Mouse (Mus musculus): ENCODE measurements at regions not wholly inside any gene's neighbourhood (a gene's known extent, or its start where the extent isn't known, plus 50 kb on each side); places are given as distances from the start of the nearest gene placed in this dataset.

- DNase-seq (ENCODE audit: low spot score) (no peak), ATAC-seq (replicated peaks; ENCODE audit: low FRiP score, low read depth) (no peak)
- no peaks in the 10 kb centered on the region for H3K9me3 ChIP-seq (replicated peaks; ENCODE audit: low read length)
- H3K27ac ChIP-seq: no peak overlapping the region
- H3K4me2 ChIP-seq (ENCODE audit: low read length): no peak overlapping the region
- H3K4me3 ChIP-seq (replicated peaks; ENCODE audit: low read depth, low read length): no peak overlapping the region
- WGBS: 32% methylated on average over 3 of the region's 3 CpGs
- no peak for TF ChIP-seq CTCF (IDR thresholded peaks at IDR 0.05; ENCODE audit: low read depth)
- H3K27me3 ChIP-seq (ENCODE audit: insufficient read depth, low read length): no peaks in the 10 kb centered on the region
- no peak overlapping the region for H3K9ac ChIP-seq (ENCODE audit: low read depth, low read length)
- H3K36me3 ChIP-seq (ENCODE audit: insufficient read depth, low read length): no peaks in the 10 kb centered on the region
- no peaks in the 10 kb centered on the region for H3K4me1 ChIP-seq (replicated peaks; ENCODE audit: insufficient read depth, low read length)
Observed at GRCm38 (mm10) chr6:84514623-84515022, 79.1 kb downstream of the Cyp26b1 start.

GRCm38 (mm10) chr6:84508598-84508997 is 85.1 kb downstream of the Cyp26b1 start:
- DNase-seq (ENCODE audit: low spot score) (no peak), ATAC-seq (replicated peaks; ENCODE audit: low FRiP score, low read depth) (no peak)
- no peaks in the 10 kb centered on the region for H3K4me1 ChIP-seq (replicated peaks; ENCODE audit: insufficient read depth, low read length)
- no peak for TF ChIP-seq CTCF (IDR thresholded peaks at IDR 0.05; ENCODE audit: low read depth)
- H3K27me3 ChIP-seq (ENCODE audit: insufficient read depth, low read length): no peaks in the 10 kb centered on the region
- no peak overlapping the region for H3K4me2 ChIP-seq (ENCODE audit: low read length)
- H3K36me3 ChIP-seq (ENCODE audit: insufficient read depth, low read length): no peaks in the 10 kb centered on the region
- H3K9me3 ChIP-seq (replicated peaks; ENCODE audit: low read length): no peaks in the 10 kb centered on the region
- H3K27ac ChIP-seq: no peak overlapping the region
- 72% methylated on average over 3 of the region's 3 CpGs for WGBS
- H3K4me3 ChIP-seq (replicated peaks; ENCODE audit: low read depth, low read length): no peak overlapping the region
- no peak overlapping the region for H3K9ac ChIP-seq (ENCODE audit: low read depth, low read length)

- ATAC-seq (replicated peaks; ENCODE audit: low FRiP score, low read depth) (no peak), DNase-seq (ENCODE audit: low spot score) (no peak)
- Histone ChIP-seq H3K27ac (no peak overlapping the region), H3K27me3 (ENCODE audit: insufficient read depth, low read length) (no peaks in the 10 kb centered on the region), H3K4me3 (replicated peaks; ENCODE audit: low read depth, low read length) (no peak overlapping the region), H3K9me3 (replicated peaks; ENCODE audit: low read length) (no peaks in the 10 kb centered on the region), H3K4me1 (replicated peaks; ENCODE audit: insufficient read depth, low read length) (no peaks in the 10 kb centered on the region), H3K36me3 (ENCODE audit: insufficient read depth, low read length) (no peaks in the 10 kb centered on the region), H3K4me2 (ENCODE audit: low read length) (no peak overlapping the region), H3K9ac (ENCODE audit: low read depth, low read length) (no peak overlapping the region)
- peak; percentile 57 for TF ChIP-seq CTCF (IDR thresholded peaks at IDR 0.05; ENCODE audit: low read depth)
- WGBS: 23% methylated on average over 1 of the region's 1 CpGs
Observed at GRCm38 (mm10) chr6:84506675-84507074, 87.0 kb downstream of the Cyp26b1 start.

GRCm38 (mm10) chr6:84500255-84500886 is 93.3 kb downstream of the Cyp26b1 start:
- no peak overlapping the region for H3K27ac ChIP-seq
- no peaks in the 10 kb centered on the region for H3K27me3 ChIP-seq (ENCODE audit: insufficient read depth, low read length)
- no peaks in the 10 kb centered on the region for H3K4me1 ChIP-seq (replicated peaks; ENCODE audit: insufficient read depth, low read length)
- no peak overlapping the region for H3K9ac ChIP-seq (ENCODE audit: low read depth, low read length)
- no peaks in the 10 kb centered on the region for H3K36me3 ChIP-seq (ENCODE audit: insufficient read depth, low read length)
- no peak for DNase-seq (ENCODE audit: low spot score)
- no peak overlapping the region for H3K4me2 ChIP-seq (ENCODE audit: low read length)
- no peak for TF ChIP-seq CTCF (IDR thresholded peaks at IDR 0.05; ENCODE audit: low read depth)
- no peaks in the 10 kb centered on the region for H3K9me3 ChIP-seq (replicated peaks; ENCODE audit: low read length)
- H3K4me3 ChIP-seq (replicated peaks; ENCODE audit: low read depth, low read length): no peak overlapping the region
- no peak; the same call in 1 of the 2 replicates for ATAC-seq (replicated peaks; ENCODE audit: low FRiP score, low read depth)
- WGBS: 47% methylated on average over 13 of the region's 13 CpGs

- no peak overlapping the region for H3K27ac ChIP-seq
- no peaks in the 10 kb centered on the region for H3K27me3 ChIP-seq (ENCODE audit: insufficient read depth, low read length)
- no peak overlapping the region for H3K9ac ChIP-seq (ENCODE audit: low read depth, low read length)
- TF ChIP-seq CTCF (IDR thresholded peaks at IDR 0.05; ENCODE audit: low read depth): no peak
- WGBS: 75% methylated on average over 9 of the region's 9 CpGs
- no peak overlapping the region for H3K4me3 ChIP-seq (replicated peaks; ENCODE audit: low read depth, low read length)
- DNase-seq (ENCODE audit: low spot score) (no peak), ATAC-seq (replicated peaks; ENCODE audit: low FRiP score, low read depth) (no peak)
- no peak overlapping the region for H3K4me2 ChIP-seq (ENCODE audit: low read length)
- peaks cover 2% of the 10 kb centered on the region; the same call in 1 of the 2 replicates for H3K4me1 ChIP-seq (replicated peaks; ENCODE audit: insufficient read depth, low read length)
- no peaks in the 10 kb centered on the region for H3K36me3 ChIP-seq (ENCODE audit: insufficient read depth, low read length)
- no peaks in the 10 kb centered on the region for H3K9me3 ChIP-seq (replicated peaks; ENCODE audit: low read length)
Observed at GRCm38 (mm10) chr6:84498076-84498475, 95.6 kb downstream of the Cyp26b1 start.

- Histone ChIP-seq H3K27me3 (ENCODE audit: insufficient read depth, low read length) (no peaks in the 10 kb centered on the region), H3K27ac (no peak overlapping the region), H3K9me3 (replicated peaks; ENCODE audit: low read length) (no peaks in the 10 kb centered on the region), H3K36me3 (ENCODE audit: insufficient read depth, low read length) (no peaks in the 10 kb centered on the region), H3K4me1 (replicated peaks; ENCODE audit: insufficient read depth, low read length) (peaks cover 5% of the 10 kb centered on the region; the same call in 1 of the 2 replicates), H3K4me2 (ENCODE audit: low read length) (no peak overlapping the region), H3K4me3 (replicated peaks; ENCODE audit: low read depth, low read length) (no peak overlapping the region), H3K9ac (ENCODE audit: low read depth, low read length) (no peak overlapping the region)
- DNase-seq (ENCODE audit: low spot score): peak; percentile 10
- ATAC-seq (replicated peaks; ENCODE audit: low FRiP score, low read depth): no peak
- no peak for TF ChIP-seq CTCF (IDR thresholded peaks at IDR 0.05; ENCODE audit: low read depth)
- 48% methylated on average over 6 of the region's 6 CpGs for WGBS
Observed at GRCm38 (mm10) chr6:84493676-84494075, 100.0 kb downstream of the Cyp26b1 start.

- no peak for ATAC-seq (replicated peaks; ENCODE audit: low FRiP score, low read depth)
- no peak overlapping the region for H3K27ac ChIP-seq
- no peak overlapping the region for H3K4me2 ChIP-seq (ENCODE audit: low read length)
- TF ChIP-seq CTCF (IDR thresholded peaks at IDR 0.05; ENCODE audit: low read depth): no peak
- DNase-seq (ENCODE audit: low spot score): peak; percentile 20
- H3K9me3 ChIP-seq (replicated peaks; ENCODE audit: low read length): no peaks in the 10 kb centered on the region
- H3K36me3 ChIP-seq (ENCODE audit: insufficient read depth, low read length): no peaks in the 10 kb centered on the region
- no peaks in the 10 kb centered on the region for H3K27me3 ChIP-seq (ENCODE audit: insufficient read depth, low read length)
- peaks cover 5% of the 10 kb centered on the region; the same call in 1 of the 2 replicates for H3K4me1 ChIP-seq (replicated peaks; ENCODE audit: insufficient read depth, low read length)
- H3K4me3 ChIP-seq (replicated peaks; ENCODE audit: low read depth, low read length): no peak overlapping the region
- WGBS: 44% methylated on average over 8 of the region's 8 CpGs
- H3K9ac ChIP-seq (ENCODE audit: low read depth, low read length): no peak overlapping the region
Observed at GRCm38 (mm10) chr6:84493169-84493568, 100.5 kb downstream of the Cyp26b1 start.

Data from kidney, postnatal 0 days (tissue).